Mouse (Mus musculus) inflammation-experienced regulatory T-cells, adult 6 months (primary cell): ENCODE measurements around the gene Pla2g12a. TPM values are rescaled to one million over a fixed set of nuclear protein-coding genes. Genes with fewer than 3 reads are reported as not detected.

Experiments
- ATAC-seq: one replicate; pipeline ENCODE4 v1.8.0; 2017
- polyA plus RNA-seq, 3 experiments: library from polyadenylated mRNA; unstranded; fragments of 100-300 nt; shearing (Covaris generic); gene quantifications; one replicate each; pipeline ENCODE4 v1.2.1; 2017

The Pla2g12a gene
- polyA plus RNA-seq, 3 experiments from 2014 or later = 0.92 to 2.5 (median 1.1) TPM

DNA sequence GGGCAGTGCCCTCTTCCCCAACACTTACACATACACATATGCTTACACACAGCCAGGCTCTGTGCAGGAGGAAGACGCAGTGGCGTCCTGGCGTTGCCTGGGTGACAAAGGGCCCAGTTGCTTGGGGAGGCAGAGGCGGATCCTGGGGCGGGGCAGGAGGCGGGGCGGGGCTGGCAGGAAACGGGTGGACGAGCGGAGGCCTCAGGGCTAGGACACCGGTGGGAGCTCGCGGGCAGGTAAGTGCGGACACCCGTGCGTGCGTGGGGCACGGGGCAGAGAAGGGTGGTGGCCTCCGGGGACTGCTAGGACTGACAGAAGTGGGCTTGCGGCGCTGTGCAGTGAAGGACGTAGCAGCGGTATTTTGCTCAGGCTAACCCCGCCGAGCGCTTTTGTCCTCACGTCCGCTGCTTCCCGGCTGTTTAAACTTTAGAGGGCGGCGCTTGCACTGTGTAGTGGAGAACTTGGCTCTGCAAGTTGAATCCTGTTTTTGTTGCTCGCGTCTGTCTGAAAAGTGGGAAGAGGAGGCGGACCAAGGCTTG, 22.9 kb downstream of the Pla2g12a start, which contains the start of gene Casp6:
Casp6 (plus strand) TSS at position 155 of the 539 bp plus-strand sequence.
- ATAC-seq = peak; percentile 98

GRCm38 (mm10) chr3:129903369-129903768, 25.0 kb downstream of the Pla2g12a start:
- ATAC-seq = no peak

GRCm38 (mm10) chr3:129903866-129904265, 25.5 kb downstream of the Pla2g12a start:
- no peak for ATAC-seq

- ATAC-seq = no peak
Measured at GRCm38 (mm10) chr3:129904381-129905132, 26.2 kb downstream of the Pla2g12a start.

GRCm38 (mm10) chr3:129912025-129912424, 33.6 kb downstream of the Pla2g12a start:
- no peak for ATAC-seq

DNA sequence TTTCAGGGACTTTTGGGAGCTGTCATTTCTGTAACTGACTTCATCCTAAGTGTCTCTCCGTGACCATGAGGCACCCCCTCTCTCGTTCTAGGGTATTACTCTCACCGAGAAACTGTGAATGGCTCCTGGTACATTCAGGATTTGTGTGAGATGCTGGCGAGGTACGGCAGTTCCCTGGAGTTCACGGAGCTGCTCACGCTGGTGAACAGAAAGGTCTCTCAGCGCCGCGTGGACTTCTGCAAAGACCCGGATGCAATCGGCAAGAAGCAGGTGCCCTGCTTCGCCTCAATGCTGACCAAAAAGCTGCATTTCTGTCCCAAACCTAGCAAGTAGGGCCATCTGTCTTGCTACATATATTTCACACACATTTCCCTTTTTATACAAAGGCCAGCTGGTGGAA, 34.8 kb downstream of the Pla2g12a start:
- no peak for ATAC-seq

DNA sequence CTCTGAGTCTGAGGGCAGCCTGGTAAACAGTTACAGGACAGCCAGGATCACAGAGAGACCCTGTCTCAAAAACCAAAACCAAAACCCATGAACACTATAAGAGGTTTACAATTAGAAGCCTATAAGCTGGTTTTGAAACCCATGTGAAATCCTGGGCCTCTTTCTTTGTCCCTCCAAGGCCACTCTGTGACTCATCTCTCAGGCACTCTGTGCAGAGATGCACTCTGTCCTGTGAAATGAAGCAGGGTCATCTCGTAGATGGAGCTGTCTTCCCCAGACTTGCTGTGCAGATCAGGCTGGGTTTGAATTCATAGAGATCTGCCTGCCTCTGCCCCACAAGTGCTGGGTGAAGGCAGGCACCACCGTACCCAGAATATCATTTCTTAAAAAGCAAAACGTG, 39.0 kb downstream of the Pla2g12a start:
- no peak for ATAC-seq

- peak; percentile 73 for ATAC-seq
Measured at GRCm38 (mm10) chr3:129918434-129918833, 40.0 kb downstream of the Pla2g12a start.

- ATAC-seq = no peak
Measured at GRCm38 (mm10) chr3:129923581-129923980, 45.2 kb downstream of the Pla2g12a start.

DNA sequence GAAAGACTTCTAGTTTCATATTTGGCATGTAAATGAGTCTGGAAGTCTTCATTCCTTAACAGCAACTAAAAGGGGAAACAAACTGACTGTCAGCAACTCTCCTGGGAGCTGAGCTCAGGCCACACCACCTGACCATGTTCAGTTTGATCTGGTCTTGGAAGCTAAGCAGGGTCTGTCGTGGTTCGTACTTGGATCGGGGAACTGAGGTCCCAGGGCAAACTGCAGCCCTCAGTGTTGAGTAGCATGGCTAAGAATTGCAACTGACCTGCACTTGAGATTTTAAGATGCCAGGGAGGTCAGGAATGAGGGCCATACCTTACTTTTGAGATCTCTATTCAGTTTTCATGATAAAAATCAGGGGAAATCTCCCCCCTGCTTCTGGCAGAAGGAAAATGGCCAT, 47.5 kb downstream of the Pla2g12a start:
- no peak for ATAC-seq

- no peak for ATAC-seq
Measured at GRCm38 (mm10) chr3:129930213-129930778, 51.9 kb downstream of the Pla2g12a start.

- no peak for ATAC-seq
Measured at GRCm38 (mm10) chr3:129932443-129932842, 54.0 kb downstream of the Pla2g12a start.

DNA sequence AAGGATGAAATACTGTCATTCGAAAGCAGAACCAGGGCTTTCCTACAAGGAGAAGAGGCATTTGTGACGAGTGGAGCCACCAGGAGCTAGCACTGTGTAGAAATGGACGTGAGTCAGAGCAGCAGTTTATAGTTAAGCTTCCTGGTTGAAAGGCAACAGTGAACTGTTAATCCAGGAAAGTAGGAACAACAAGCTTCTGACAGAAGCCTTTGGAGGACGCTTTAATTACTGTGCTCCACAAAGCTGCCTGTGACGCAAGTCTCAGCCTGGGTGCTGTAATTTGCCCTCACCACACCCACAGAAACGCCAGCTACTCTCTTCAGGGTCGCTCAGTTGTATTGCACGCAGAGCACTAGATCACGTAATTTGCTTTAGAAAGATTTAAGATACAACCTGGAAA, 58.2 kb downstream of the Pla2g12a start:
- ATAC-seq = no peak

DNA sequence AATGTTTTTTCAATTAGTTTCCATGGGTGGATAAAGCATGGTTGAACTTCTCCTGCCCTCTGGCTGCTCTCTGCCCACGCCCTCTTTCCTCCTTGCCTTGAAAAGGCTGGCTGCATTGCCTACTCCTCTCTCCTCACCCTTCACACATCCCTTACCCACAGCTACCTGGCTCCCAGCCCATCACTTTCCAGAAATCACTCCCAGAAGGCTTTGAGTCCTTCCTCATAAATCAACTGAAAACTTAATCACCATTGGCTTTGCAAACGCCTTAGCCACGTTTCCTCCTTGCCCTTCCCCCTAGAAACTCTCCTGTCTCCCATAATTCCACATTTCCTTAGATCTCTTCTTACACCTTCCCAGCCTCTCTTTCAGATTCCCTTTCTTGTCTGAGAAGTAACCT, 59.4 kb downstream of the Pla2g12a start:
- no peak for ATAC-seq

DNA sequence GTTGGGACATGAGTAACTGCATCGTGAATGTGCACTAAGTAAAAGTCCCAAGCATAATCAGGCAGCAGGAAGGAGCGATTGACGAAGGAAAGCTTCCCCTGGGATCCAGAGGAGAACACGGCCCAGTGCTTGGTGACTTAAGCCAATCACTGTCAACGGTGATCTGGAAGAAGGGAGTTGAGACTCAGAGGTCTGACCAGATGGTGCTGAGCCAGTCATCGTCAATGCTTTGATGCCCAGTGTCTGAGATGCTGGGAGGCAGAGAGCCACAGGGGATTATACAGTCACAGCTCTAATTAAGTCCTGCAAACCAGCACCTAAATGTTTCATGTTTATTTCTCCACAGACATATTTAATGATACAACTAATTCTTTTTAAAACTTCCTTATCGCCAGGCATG, 60.7 kb downstream of the Pla2g12a start:
- no peak for ATAC-seq

DNA sequence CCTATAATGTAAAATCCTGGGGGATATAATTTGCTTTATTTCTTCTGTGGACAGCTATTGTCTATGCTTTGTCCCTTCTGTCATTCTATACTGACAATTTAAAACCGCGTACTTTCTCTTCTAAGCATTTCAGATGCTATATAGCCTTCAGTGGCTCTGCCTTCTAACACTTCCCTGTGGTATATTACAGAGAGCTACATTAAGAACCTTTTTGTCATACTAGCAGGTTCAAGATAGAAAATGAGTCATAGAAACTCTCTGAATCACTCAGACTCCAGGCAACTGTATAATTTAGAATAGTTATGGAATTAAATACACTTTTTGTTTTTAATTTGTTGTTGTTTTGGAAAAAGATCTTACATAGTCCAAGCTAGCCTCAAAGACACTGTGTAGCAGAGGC, 62.4 kb downstream of the Pla2g12a start:
- no peak for ATAC-seq

GRCm38 (mm10) chr3:129941291-129941690, 62.9 kb downstream of the Pla2g12a start:
- no peak for ATAC-seq

GRCm38 (mm10) chr3:129943813-129944212, 65.4 kb downstream of the Pla2g12a start:
- ATAC-seq = no peak

Other genes with a start within 250 kb of the Pla2g12a start
- gene Egf, start 123.3 kb upstream of the Pla2g12a start, polyA plus RNA-seq = 1 to 10 TPM in 1 of 3 experiments, under 1 TPM in 2; 0.55 to 3.2 (median 0.93) TPM
- not detected for gene Lrit3, start 74.6 kb upstream of the Pla2g12a start, polyA plus RNA-seq
- under 1 TPM in 1 of 3 experiments, not detected in 2; 0.18 TPM for gene Rrh, start 56.0 kb upstream of the Pla2g12a start, polyA plus RNA-seq
- gene Gar1, start 47.2 kb upstream of the Pla2g12a start, polyA plus RNA-seq = 10 to 100 TPM; 13.5 to 14.1 (median 13.8) TPM
- not detected for gene Cfi, start 42.7 kb upstream of the Pla2g12a start, polyA plus RNA-seq
- 10 to 100 TPM; 55.2 to 62.2 (median 60.7) TPM for gene Casp6, start 22.8 kb downstream of the Pla2g12a start, polyA plus RNA-seq
- gene Mcub, start 91.6 kb downstream of the Pla2g12a start, polyA plus RNA-seq = 10 to 100 TPM; 19.8 to 26.4 (median 20.9) TPM
- gene Sec24b, start 182.9 kb downstream of the Pla2g12a start, polyA plus RNA-seq = 10 to 100 TPM; 18.6 to 34.0 (median 20.5) TPM